Mouse (Mus musculus) c-Kit-positive CD71-negative TER-119-negative erythroid progenitor cells, embryonic 14.5 days (primary cell): ENCODE measurements around the gene Ryk.

Experiments used
- DNase-seq: peaks from one replicate; pipeline ENCODE4 v3.0.0-alpha.2; 2013; ENCODE audit warnings: low read depth

Ryk gene

GRCm38 (mm10) chr9:102948706-102949105, 114.0 kb downstream of the Ryk start:
- no peak for DNase-seq

GRCm38 (mm10) chr9:102951091-102951994, 116.6 kb downstream of the Ryk start:
- no peak for DNase-seq

DNA sequence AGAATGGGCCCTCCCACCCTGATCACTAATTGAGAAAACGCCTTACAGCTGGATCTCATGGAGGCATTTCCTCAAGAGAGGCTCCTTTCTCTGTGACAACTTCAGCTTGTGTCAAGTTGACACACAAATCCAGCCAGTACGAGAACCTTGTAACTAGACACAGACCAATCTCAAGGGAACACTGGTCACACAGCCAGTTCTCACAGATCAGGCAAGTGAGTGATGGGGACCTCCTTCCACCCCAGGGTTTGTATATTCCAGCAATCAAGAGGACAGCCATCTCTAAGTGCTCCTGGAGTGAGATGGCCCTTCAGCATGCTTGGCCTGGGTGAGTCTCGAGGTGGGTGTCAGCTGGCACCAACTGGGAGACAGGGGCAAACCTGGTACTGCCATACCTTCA, 121.1 kb downstream of the Ryk start:
- DNase-seq: no peak
